Mouse (Mus musculus) CH12.LX (cell line): ENCODE data around the gene Rhbdf2. TPM values are rescaled to one million over a fixed set of nuclear protein-coding genes. Genes with fewer than 3 reads are reported as not detected.

ENCODE experiments used
- DNase-seq: peaks from one replicate; pipeline ENCODE4 v3.0.0-alpha.2; 2013; ENCODE audit errors: extremely low read depth
- H3K27ac ChIP-seq: 2 replicates; pipeline ENCODE4 v1.5.1; 2012; ENCODE audit warnings: low read depth, mild to moderate bottlenecking, control low read depth, moderate library complexity; ENCODE audit not compliant: insufficient read depth
- H3K27me3 ChIP-seq: replicated peaks from 2 replicates; pipeline ENCODE3; 2012; ENCODE audit warnings: inconsistent platforms
- H3K36me3 ChIP-seq, 2 experiments: replicated peaks in 1 of 2; 2 replicates each; pipeline versions ENCODE3 to v1.6.1; 2012; ENCODE audit warnings: inconsistent platforms in 1 of 2, low read length in 1 of 2, mild to moderate bottlenecking in 1 of 2, mixed read lengths in 1 of 2, moderate library complexity in 1 of 2; ENCODE audit not compliant: control insufficient read depth in 1 of 2, insufficient read depth in 1 of 2
- H3K4me1 ChIP-seq, 2 experiments: 2 replicates each; pipeline ENCODE4 v1.6.1; 2012; ENCODE audit warnings: inconsistent platforms in 1 of 2, moderate library complexity in 1 of 2; ENCODE audit not compliant: insufficient read depth in 2 of 2, control insufficient read depth in 1 of 2
- H3K4me2 ChIP-seq: 2 replicates; pipeline ENCODE4 v1.6.1; 2012; ENCODE audit warnings: low read depth, mild to moderate bottlenecking, control low read depth; ENCODE audit not compliant: poor library complexity, insufficient read depth, severe bottlenecking
- H3K4me3 ChIP-seq, 3 experiments: fragments of 150-350 bp in 1 of 3; sonication (generic) in 1 of 3; replicated peaks in 1 of 3; 2 replicates each; pipeline versions ENCODE3 to v1.5.1; 2011 to 2012; ENCODE audit warnings: low read depth in 2 of 3, low read length in 2 of 3, mild to moderate bottlenecking in 2 of 3, moderate library complexity in 2 of 3, control low read depth in 1 of 3, improper control_type of control experiment in 1 of 3, inconsistent platforms in 1 of 3, mixed read lengths in 1 of 3; ENCODE audit not compliant: poor library complexity in 1 of 3
- H3K79me2 ChIP-seq: replicated peaks from 2 replicates; pipeline ENCODE4 v1.6.1; 2012; ENCODE audit warnings: mild to moderate bottlenecking, moderate library complexity; ENCODE audit not compliant: control insufficient read depth, poor library complexity, insufficient read depth, severe bottlenecking; ENCODE audit errors: extremely low read depth
- H3K9ac ChIP-seq: 2 replicates; pipeline ENCODE4 v1.6.1; 2012; ENCODE audit warnings: low read depth, mild to moderate bottlenecking, control low read depth, moderate library complexity; ENCODE audit not compliant: insufficient read depth
- H3K9me3 ChIP-seq: replicated peaks from 2 replicates; pipeline ENCODE3; 2012; ENCODE audit warnings: low read length, inconsistent platforms, mixed read lengths
- BHLHE40 ChIP-seq: IDR thresholded peaks from 2 replicates; pipeline ENCODE4 v1.6.1; 2011; ENCODE audit warnings: mild to moderate bottlenecking, low read depth, low read length, improper control_type of control experiment
- CHD1 ChIP-seq: IDR thresholded peaks from 2 replicates; pipeline ENCODE4 v1.6.1; 2012; ENCODE audit warnings: low read depth, low read length, improper control_type of control experiment, inconsistent platforms
- CHD2 ChIP-seq: IDR thresholded peaks from 2 replicates; pipeline ENCODE4 v1.6.1; 2011; ENCODE audit warnings: low read length, improper control_type of control experiment
- CTCF ChIP-seq, 2 experiments: IDR thresholded peaks in 1 of 2; conservative IDR thresholded peaks in 1 of 2; 2 replicates each; pipeline ENCODE4 v1.5.1; 2011 to 2012; ENCODE audit warnings: low read depth in 2 of 2, low read length in 2 of 2, improper control_type of control experiment in 1 of 2, inconsistent platforms in 1 of 2, mild to moderate bottlenecking in 1 of 2, moderate library complexity in 1 of 2
- E2F4 ChIP-seq: IDR thresholded peaks from 2 replicates; pipeline ENCODE4 v1.6.1; 2011; ENCODE audit warnings: low read depth, low read length, improper control_type of control experiment; ENCODE audit not compliant: insufficient replicate concordance
- ELF1 ChIP-seq: IDR thresholded peaks from 2 replicates; pipeline ENCODE4 v1.6.1; 2014; ENCODE audit warnings: low read depth, mild to moderate bottlenecking, inconsistent platforms, low read length, improper control_type of control experiment
- HCFC1 ChIP-seq: IDR thresholded peaks from 2 replicates; pipeline ENCODE4 v1.6.1; 2012; ENCODE audit warnings: low read depth, mild to moderate bottlenecking, inconsistent platforms, low read length, improper control_type of control experiment
- IRF4 ChIP-seq: IDR thresholded peaks from 2 replicates; pipeline ENCODE4 v1.6.1; 2014; ENCODE audit warnings: low read depth, mild to moderate bottlenecking, inconsistent platforms, low read length, improper control_type of control experiment
- JUN ChIP-seq: IDR thresholded peaks from 2 replicates; pipeline ENCODE4 v1.6.1; 2011; ENCODE audit warnings: low read depth, mild to moderate bottlenecking, low read length, improper control_type of control experiment, moderate library complexity; ENCODE audit not compliant: insufficient read depth
- JUND ChIP-seq: conservative IDR thresholded peaks from 2 replicates; pipeline ENCODE4 v1.6.1; 2011; ENCODE audit warnings: low read depth, low read length, improper control_type of control experiment
- MAFK ChIP-seq: IDR thresholded peaks from 2 replicates; pipeline ENCODE4 v1.6.1; 2011; ENCODE audit warnings: low read length, improper control_type of control experiment; ENCODE audit not compliant: insufficient replicate concordance
- MAX ChIP-seq: IDR thresholded peaks from 2 replicates; pipeline ENCODE4 v1.6.1; 2011; ENCODE audit warnings: low read length, improper control_type of control experiment
- MAZ ChIP-seq: IDR thresholded peaks from 2 replicates; pipeline ENCODE4 v1.6.1; 2012; ENCODE audit warnings: low read depth, mild to moderate bottlenecking, inconsistent platforms, low read length, improper control_type of control experiment, moderate library complexity
- MXI1 ChIP-seq: IDR thresholded peaks from 2 replicates; pipeline ENCODE4 v1.6.1; 2011; ENCODE audit warnings: mild to moderate bottlenecking, low read depth, low read length, improper control_type of control experiment
- MYC ChIP-seq: IDR thresholded peaks from 2 replicates; pipeline ENCODE4 v1.6.1; 2011; ENCODE audit warnings: low read depth, mild to moderate bottlenecking, improper control_type of control experiment, low read length
- NRF1 ChIP-seq: IDR thresholded peaks from 2 replicates; pipeline ENCODE4 v1.6.1; 2014; ENCODE audit warnings: low read depth, mild to moderate bottlenecking, inconsistent platforms, low read length, improper control_type of control experiment, moderate library complexity
- POLR2A ChIP-seq: IDR thresholded peaks from 2 replicates; pipeline ENCODE4 v1.6.1; 2011; ENCODE audit warnings: low read depth, mild to moderate bottlenecking, improper control_type of control experiment, low read length
- RAD21 ChIP-seq: IDR thresholded peaks from 2 replicates; pipeline ENCODE4 v1.6.1; 2011; ENCODE audit warnings: low read depth, mild to moderate bottlenecking, low read length, improper control_type of control experiment, moderate library complexity
- RCOR1 ChIP-seq: conservative IDR thresholded peaks from 2 replicates; pipeline ENCODE4 v1.6.1; 2012; ENCODE audit warnings: low read depth, mild to moderate bottlenecking, inconsistent platforms, low read length, improper control_type of control experiment
- SIN3A ChIP-seq: IDR thresholded peaks from 2 replicates; pipeline ENCODE4 v1.6.1; 2012; ENCODE audit warnings: low read length, improper control_type of control experiment, inconsistent platforms
- SMC3 ChIP-seq: IDR thresholded peaks from 2 replicates; pipeline ENCODE4 v1.6.1; 2011; ENCODE audit warnings: low read depth, low read length, improper control_type of control experiment
- TCF12 ChIP-seq: IDR thresholded peaks from 2 replicates; pipeline ENCODE4 v1.6.1; 2014; ENCODE audit warnings: low read depth, mild to moderate bottlenecking, inconsistent platforms, low read length, improper control_type of control experiment
- UBTF ChIP-seq: IDR thresholded peaks from 2 replicates; pipeline ENCODE4 v1.6.1; 2012; ENCODE audit warnings: low read depth, mild to moderate bottlenecking, inconsistent platforms, low read length, improper control_type of control experiment, moderate library complexity
- USF1 ChIP-seq: IDR thresholded peaks from 2 replicates; pipeline ENCODE4 v1.6.1; 2014; ENCODE audit warnings: low read depth, mild to moderate bottlenecking, inconsistent platforms, low read length, improper control_type of control experiment
- ZC3H11A ChIP-seq: IDR thresholded peaks from 2 replicates; pipeline ENCODE4 v1.6.1; 2012; ENCODE audit warnings: low read depth, mild to moderate bottlenecking, inconsistent platforms, low read length, improper control_type of control experiment
- ZKSCAN1 ChIP-seq: IDR thresholded peaks from 2 replicates; pipeline ENCODE4 v1.6.1; 2012; ENCODE audit warnings: low read depth, inconsistent platforms, low read length, improper control_type of control experiment, borderline replicate concordance
- ZMIZ1 ChIP-seq: IDR thresholded peaks from 2 replicates; pipeline ENCODE4 v1.6.1; 2012; ENCODE audit warnings: low read depth, mild to moderate bottlenecking, inconsistent platforms, low read length, improper control_type of control experiment
- ZNF384 ChIP-seq: IDR thresholded peaks from 2 replicates; pipeline ENCODE4 v1.6.1; 2012; ENCODE audit warnings: low read depth, low read length, improper control_type of control experiment, inconsistent platforms
- dilution Hi-C: fragments of 300-500 bp; cut with MboI; formaldehyde crosslinking; loops from 2 replicates; pipeline ENCODE4 v1.14.3; 2020; ENCODE audit warnings: low sequenced_read_pairs; ENCODE audit not compliant: extremely low pct_unique_long_range_greater_than_20kb, extremely low pct_ligation_motif_present
- in situ Hi-C: fragments of 300-500 bp; cut with MboI; formaldehyde crosslinking; loops from 3 replicates; pipeline ENCODE4 v1.14.3; 2019; ENCODE audit warnings: low sequenced_read_pairs, low pct_ligation_motif_present, low pct_unique_long_range_greater_than_20kb, mixed read lengths
- polyA plus RNA-seq: library from polyadenylated mRNA; unstranded; fragments of >175 nt; gene quantifications from 2 replicates; pipeline ENCODE4 v1.2.1, GENCODE M21; 2012; ENCODE audit warnings: low read depth; ENCODE audit not compliant: insufficient read length
- total RNA-seq, 2 experiments: library from RNA; depleted of rRNA; stranded (reverse); fragments of 300-350 nt in 1 of 2; fragments of >200 nt in 1 of 2; gene quantifications; 2 replicates each; pipeline ENCODE4 v1.2.3; 2012 to 2014

Gene Rhbdf2
- total and polyA plus RNA-seq, 3 experiments, result 3.1 to 14.7 (median 12.1) TPM

GRCm38 (mm10) chr11:116658238-116658637 lies 31.4 kb upstream of the Rhbdf2 start:
- H3K4me1 ChIP-seq, result peaks cover 12 to 23% of the 10 kb centered on the region in 2 experiments
- no peak overlapping the region for H3K9ac ChIP-seq
- H3K36me3 ChIP-seq, result no peaks in the 10 kb centered on the region
- no peaks in the 10 kb centered on the region for H3K79me2 ChIP-seq
- dilution Hi-C loops, result no loop called here
- peaks cover 9% of the 10 kb centered on the region for H3K27me3 ChIP-seq
- in situ Hi-C loops, result loop anchor here (25.0 kb wide), 1 partner anchor 529 kb away; the partner anchor contains the start of gene Sept9
- H3K4me3 ChIP-seq, result no peak overlapping the region
- DNase-seq, result no peak
- H3K9me3 ChIP-seq, result no peaks in the 10 kb centered on the region
- no peak for TF ChIP-seq MXI1
- TF ChIP-seq MAX, result no peak
- TF ChIP-seq E2F4, result no peak
- no peak for TF ChIP-seq ZNF384
- TF ChIP-seq HCFC1, result no peak
- no peak for TF ChIP-seq ZC3H11A
- TF ChIP-seq JUN, result no peak
- no peak for TF ChIP-seq BHLHE40
- TF ChIP-seq CHD1, result no peak
- no peak for TF ChIP-seq ZMIZ1
- TF ChIP-seq, all 38 proteins: peak for 0
- no peak overlapping the region for H3K27ac ChIP-seq
- no peak overlapping the region for H3K4me2 ChIP-seq

- Histone ChIP-seq H3K79me2 (no peaks in the 10 kb centered on the region), H3K9me3 (no peaks in the 10 kb centered on the region), H3K27me3 (peaks cover 14% of the 10 kb centered on the region), H3K36me3 (no peaks in the 10 kb centered on the region), H3K27ac (no peak overlapping the region), H3K9ac (no peak overlapping the region), H3K4me2 (peak overlapping the region; percentile 17; the same call in 1 of the 2 replicates), H3K4me1 (peaks cover 12 to 25% of the 10 kb centered on the region in 2 experiments), H3K4me3 (peak overlapping the region in 1 of 3 experiments; percentile 11)
- in situ Hi-C loops (loop anchor here (25.0 kb wide), 1 partner anchor 530 kb away; the partner anchor contains the start of gene Sept9), dilution Hi-C loops (no loop called here)
- DNase-seq, result peak; percentile 88
- peak; percentile 89 for TF ChIP-seq JUND
- no peak for TF ChIP-seq UBTF
- TF ChIP-seq SMC3, result no peak
- no peak for TF ChIP-seq RCOR1
- 0 out of 2 replicates have a peak, but pooled peaks have one; percentile 33 for TF ChIP-seq MAZ
- no peak for TF ChIP-seq MXI1
- no peak for TF ChIP-seq ZNF384
- no peak for TF ChIP-seq CHD1
- TF ChIP-seq BHLHE40, result no peak
- no peak for TF ChIP-seq SIN3A
- TF ChIP-seq CHD2, result peak; percentile 48; the same call in 1 of the 2 replicates
- no peak for TF ChIP-seq RAD21
- TF ChIP-seq USF1, result no peak
- no peak for TF ChIP-seq ZKSCAN1
- TF ChIP-seq TCF12, result peak; percentile 31; the same call in 1 of the 2 replicates
- no peak for TF ChIP-seq MAFK
- TF ChIP-seq IRF4, result 0 out of 2 replicates have a peak, but pooled peaks have one; percentile 11
- no peak for TF ChIP-seq HCFC1
- TF ChIP-seq CTCF (conservative IDR thresholded peaks at IDR 0.05 in 1 of 2, IDR thresholded peaks at IDR 0.05 in 1 of 2; ENCODE audit: low read depth in 2 of 2, low read length in 2 of 2), result peak in 1 of 2 experiments; percentile 7; a peak in 1 of 4 replicates
- TF ChIP-seq ZMIZ1, result no peak
- no peak for TF ChIP-seq NRF1
- peak; percentile 74 for TF ChIP-seq POLR2A
- peak; percentile 91 for TF ChIP-seq JUN
- peak; percentile 75; the same call in 1 of the 2 replicates for TF ChIP-seq MYC
- 0 out of 2 replicates have a peak, but pooled peaks have one; percentile 29 for TF ChIP-seq ELF1
- no peak for TF ChIP-seq ZC3H11A
- peak; percentile 82 for TF ChIP-seq MAX
Observed at GRCm38 (mm10) chr11:116657311-116658223, 30.7 kb upstream of the Rhbdf2 start.
